Mouse (Mus musculus): Measurements from ENCODE around the gene Trpm3.

DNA sequence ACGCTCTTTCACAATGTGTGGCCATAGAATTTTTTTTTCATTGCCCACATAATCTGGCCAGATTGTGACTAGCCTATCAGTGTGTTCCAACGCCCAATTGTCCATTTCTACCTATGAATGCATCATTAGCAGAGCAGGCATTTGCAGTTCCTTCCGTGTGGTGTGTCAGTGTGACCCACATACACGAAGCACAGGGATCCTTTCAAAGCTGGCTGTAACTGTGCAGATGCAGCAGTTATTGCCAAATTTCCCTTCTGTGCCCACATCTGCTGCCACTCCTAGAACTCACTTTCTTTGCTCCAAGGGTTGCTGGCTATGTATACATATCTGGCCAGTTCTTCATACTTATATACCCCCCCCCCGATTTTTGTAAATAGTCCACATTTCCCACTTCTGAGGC is 834.9 kb downstream of the Trpm3 start:
- TF ChIP-seq CTCF (IDR thresholded peaks at IDR 0.05; ENCODE audit: control insufficient read depth, insufficient read depth, insufficient replicate concordance, low read depth, low read length) (no peak), POLR2A (IDR thresholded peaks at IDR 0.05; ENCODE audit: control insufficient read depth, low read depth, low read length) (no peak)
